Mouse (Mus musculus) hindbrain, embryonic 13.5 days (tissue): ENCODE measurements around the gene Lrit2. TPM values are rescaled to one million over a fixed set of nuclear protein-coding genes. Genes with fewer than 3 reads are reported as not detected.

ENCODE experiments used
- ATAC-seq: fragments of 200-750 bp; cut with Nextera tagmentation; 2 replicates; pipeline ENCODE4 v1.8.0; 2017; ENCODE audit warnings: moderate TSS enrichment; ENCODE audit not compliant: low FRiP score
- H3K27ac ChIP-seq: fragments of 300-500 bp; sonication (generic); 2 replicates; pipeline ENCODE4 v1.5.1; 2015; ENCODE audit warnings: inconsistent platforms, mild to moderate bottlenecking, moderate library complexity
- H3K27me3 ChIP-seq: fragments of 300-500 bp; sonication (generic); 2 replicates; pipeline ENCODE4 v1.6.1; 2015; ENCODE audit warnings: mild to moderate bottlenecking, inconsistent platforms
- H3K36me3 ChIP-seq: fragments of 300-500 bp; sonication (generic); 2 replicates; pipeline ENCODE4 v1.6.1; 2015; ENCODE audit warnings: mild to moderate bottlenecking, inconsistent platforms
- H3K4me1 ChIP-seq: fragments of 300-500 bp; sonication (generic); replicated peaks from 2 replicates; pipeline ENCODE4 v1.6.1; 2015; ENCODE audit warnings: inconsistent platforms
- H3K4me2 ChIP-seq: fragments of 300-500 bp; sonication (generic); 2 replicates; pipeline ENCODE4 v1.6.1; 2015; ENCODE audit warnings: inconsistent platforms, mild to moderate bottlenecking, moderate library complexity
- H3K4me3 ChIP-seq: fragments of 300-500 bp; sonication (generic); 2 replicates; pipeline ENCODE4 v1.5.1; 2015; ENCODE audit warnings: mild to moderate bottlenecking, inconsistent platforms
- H3K9ac ChIP-seq: fragments of 300-500 bp; sonication (generic); 2 replicates; pipeline ENCODE4 v1.6.1; 2015; ENCODE audit warnings: mild to moderate bottlenecking, inconsistent platforms
- H3K9me3 ChIP-seq: fragments of 300-500 bp; sonication (generic); 2 replicates; pipeline ENCODE4 v1.6.1; 2016; ENCODE audit warnings: inconsistent platforms
- WGBS: fragments of 180-500 bp; shearing (Covaris S2); methylation state at CpG from one replicate; pipeline ENCODE4 v1.1.7; 2015; 5-methylcytosine and 5-hydroxymethylcytosine counted together
- polyA plus RNA-seq: library from polyadenylated mRNA; unstranded; fragments of >200 nt; fragmentation: Nextera tagmentation; extraction: Ambion mirVana; gene quantifications from 2 replicates; pipeline ENCODE4 v1.2.1, GENCODE M21; 2015

The Lrit2 gene
- not detected in 2 replicates for polyA plus RNA-seq

DNA sequence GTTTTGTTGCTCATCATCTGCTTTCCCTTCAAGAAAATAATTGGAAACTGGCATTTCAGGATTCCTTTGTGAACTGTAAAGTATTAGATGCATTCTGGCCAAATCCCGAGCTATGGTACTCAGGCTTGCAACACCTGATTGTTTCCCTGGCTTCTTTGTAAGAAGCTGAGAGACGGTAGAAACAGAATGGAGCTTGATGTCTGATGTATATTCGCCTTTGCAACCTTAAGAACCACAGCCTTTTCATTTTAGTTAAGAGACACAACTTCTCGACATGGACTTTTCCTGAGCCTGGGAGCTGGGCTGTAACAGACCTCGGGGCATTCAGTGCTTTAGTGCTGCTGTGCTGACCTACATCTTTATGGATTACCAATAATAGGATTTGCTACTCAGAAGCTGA, at the start of gene Lrit2:
TSS of gene Lrit2 (plus strand) at position 301 of the 400 bp plus-strand sequence.
- Histone ChIP-seq H3K4me3 (no peak within 1 kb of the TSS), H3K9ac (no peak within 1 kb of the TSS), H3K27me3 (0 out of 2 replicates have a peak, but pooled peaks cover 3% of the 10 kb centered on the region), H3K4me2 (no peak within 1 kb of the TSS), H3K27ac (no peak within 1 kb of the TSS), H3K36me3 (no peaks in the 10 kb centered on the region), H3K4me1 (no peaks in the 10 kb centered on the region), H3K9me3 (no peaks in the 10 kb centered on the region)
- 84% methylated on average over 5 of the region's 5 CpGs for WGBS
- no peak for ATAC-seq

DNA sequence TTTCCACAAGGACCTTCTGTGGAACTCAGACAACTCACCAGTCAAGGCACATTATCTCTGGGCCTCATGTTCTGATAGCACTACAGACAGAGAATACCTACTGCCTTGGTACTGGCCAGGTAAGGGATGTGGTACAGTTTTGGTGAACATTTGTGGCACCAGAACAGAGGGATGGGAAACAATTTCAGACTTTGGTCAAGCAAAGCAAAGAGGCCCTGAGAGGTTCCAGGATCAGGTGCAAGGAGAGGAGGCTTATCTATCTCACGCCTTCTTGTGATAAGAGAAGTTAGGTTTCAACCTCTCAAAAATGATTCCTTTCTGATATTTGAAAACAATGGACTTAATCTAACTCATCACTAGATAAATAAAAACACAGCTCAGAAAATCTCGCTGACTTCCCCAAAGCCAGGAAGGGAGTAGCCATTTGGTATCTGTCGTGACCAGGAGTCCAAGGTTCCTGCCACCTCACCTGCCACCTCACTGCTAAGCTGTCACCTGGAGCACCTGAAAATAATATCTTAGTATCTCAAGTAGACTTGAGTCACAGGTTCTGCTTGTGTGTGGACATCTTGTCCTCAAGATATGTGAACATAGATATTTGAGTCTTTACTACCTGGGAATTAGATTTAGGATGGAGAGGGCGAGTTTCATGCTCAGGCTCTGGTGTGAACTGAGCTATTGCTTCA, 40.3 kb upstream of the Lrit2 start:
- no peak overlapping the region for H3K4me3 ChIP-seq
- peaks cover 2% of the 10 kb centered on the region; the same call in 1 of the 2 replicates for H3K4me1 ChIP-seq
- ATAC-seq: no peak
- no peaks in the 10 kb centered on the region for H3K27me3 ChIP-seq
- H3K9ac ChIP-seq: no peak overlapping the region
- no peaks in the 10 kb centered on the region for H3K9me3 ChIP-seq
- H3K36me3 ChIP-seq: no peaks in the 10 kb centered on the region
- WGBS: 82% methylated on average over 4 of the region's 4 CpGs
- H3K4me2 ChIP-seq: no peak overlapping the region
- no peak overlapping the region for H3K27ac ChIP-seq

DNA sequence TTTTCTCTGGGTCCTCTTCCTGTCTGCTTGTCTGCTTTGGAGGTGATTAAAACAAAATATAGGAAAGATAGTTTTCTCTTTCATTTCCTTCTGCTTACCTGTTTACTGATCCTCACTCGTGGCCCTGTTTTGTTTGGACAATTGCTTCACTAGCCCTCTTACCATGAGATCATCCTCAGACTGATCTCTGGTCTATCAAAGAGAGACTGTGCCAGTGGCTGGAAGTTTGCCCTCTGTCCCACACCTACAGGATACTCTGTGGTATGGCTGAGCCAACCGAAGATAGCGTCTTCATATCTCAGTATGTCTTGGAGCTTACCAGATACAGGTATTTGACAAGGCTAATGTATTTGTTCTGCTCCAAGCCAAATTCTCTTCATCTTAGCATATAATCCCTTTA, 39.8 kb upstream of the Lrit2 start:
- Histone ChIP-seq H3K27ac (no peak overlapping the region), H3K9me3 (no peaks in the 10 kb centered on the region), H3K4me2 (no peak overlapping the region), H3K36me3 (no peaks in the 10 kb centered on the region), H3K9ac (no peak overlapping the region), H3K27me3 (no peaks in the 10 kb centered on the region), H3K4me3 (no peak overlapping the region), H3K4me1 (peaks cover 8% of the 10 kb centered on the region; the same call in 1 of the 2 replicates)
- WGBS: 97% methylated on average over 3 of the region's 3 CpGs
- ATAC-seq: no peak

DNA sequence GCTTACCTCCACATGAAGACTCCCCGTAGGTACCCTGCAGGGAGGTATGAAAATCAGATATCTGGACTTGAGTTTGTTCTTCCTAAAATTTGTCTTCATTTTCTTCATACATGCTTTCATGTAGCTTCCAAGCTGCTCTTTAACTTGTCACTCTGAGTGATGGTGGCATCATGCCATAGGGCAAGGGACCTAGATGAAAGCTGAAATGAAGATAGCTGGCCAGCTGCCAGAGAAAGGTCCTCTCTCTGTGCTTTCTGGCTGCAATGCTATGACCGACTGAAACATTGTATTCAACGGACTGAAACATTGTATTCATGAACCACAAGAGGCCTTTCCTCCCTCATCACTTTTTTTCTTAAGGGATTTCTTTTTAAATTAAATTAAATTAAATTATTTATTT, 39.2 kb upstream of the Lrit2 start:
- H3K4me1 ChIP-seq: peaks cover 9% of the 10 kb centered on the region; the same call in 1 of the 2 replicates
- H3K27me3 ChIP-seq: no peaks in the 10 kb centered on the region
- no peak overlapping the region for H3K27ac ChIP-seq
- no peak overlapping the region for H3K9ac ChIP-seq
- no peak overlapping the region for H3K4me3 ChIP-seq
- no peak overlapping the region for H3K4me2 ChIP-seq
- ATAC-seq: no peak
- WGBS: 80% methylated on average over 3 of the region's 3 CpGs
- H3K36me3 ChIP-seq: no peaks in the 10 kb centered on the region
- H3K9me3 ChIP-seq: no peaks in the 10 kb centered on the region

DNA sequence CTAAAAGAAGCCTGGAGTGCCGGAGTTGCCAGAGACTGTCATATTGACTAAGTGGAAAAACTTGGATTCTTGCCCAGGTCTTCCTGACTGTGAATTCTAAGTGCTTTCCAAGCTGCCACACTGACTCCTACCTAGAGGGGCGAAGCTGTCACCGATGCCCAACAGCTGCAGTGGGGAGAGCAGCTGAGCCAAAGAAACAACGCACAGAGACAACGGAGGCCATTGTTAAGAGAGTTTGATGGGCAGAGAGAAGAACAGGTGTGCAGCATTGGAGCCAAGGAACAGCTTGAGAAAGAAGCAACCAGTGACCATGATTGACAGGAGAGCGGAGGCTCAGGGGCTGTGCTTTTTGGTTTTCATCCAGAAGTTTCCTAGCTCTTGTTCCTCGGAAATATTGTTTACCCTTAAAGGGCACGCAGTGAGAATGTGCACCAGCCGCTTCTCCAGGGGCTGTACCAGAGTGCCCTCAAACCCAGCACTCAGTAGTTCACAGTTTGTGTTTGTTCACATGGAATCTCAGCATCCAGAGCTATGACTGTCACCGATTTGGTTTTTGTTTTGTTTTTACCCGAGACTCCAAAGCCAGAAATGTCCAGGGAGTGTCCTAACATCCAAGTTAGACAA, 35.1 kb upstream of the Lrit2 start:
- peaks cover 9% of the 10 kb centered on the region; the same call in 1 of the 2 replicates for H3K4me1 ChIP-seq
- H3K27ac ChIP-seq: no peak overlapping the region
- H3K27me3 ChIP-seq: no peaks in the 10 kb centered on the region
- H3K4me3 ChIP-seq: no peak overlapping the region
- peak; percentile 81 for ATAC-seq
- H3K36me3 ChIP-seq: no peaks in the 10 kb centered on the region
- H3K9ac ChIP-seq: no peak overlapping the region
- H3K9me3 ChIP-seq: no peaks in the 10 kb centered on the region
- no peak overlapping the region for H3K4me2 ChIP-seq
- WGBS: 62% methylated on average over 11 of the region's 11 CpGs

DNA sequence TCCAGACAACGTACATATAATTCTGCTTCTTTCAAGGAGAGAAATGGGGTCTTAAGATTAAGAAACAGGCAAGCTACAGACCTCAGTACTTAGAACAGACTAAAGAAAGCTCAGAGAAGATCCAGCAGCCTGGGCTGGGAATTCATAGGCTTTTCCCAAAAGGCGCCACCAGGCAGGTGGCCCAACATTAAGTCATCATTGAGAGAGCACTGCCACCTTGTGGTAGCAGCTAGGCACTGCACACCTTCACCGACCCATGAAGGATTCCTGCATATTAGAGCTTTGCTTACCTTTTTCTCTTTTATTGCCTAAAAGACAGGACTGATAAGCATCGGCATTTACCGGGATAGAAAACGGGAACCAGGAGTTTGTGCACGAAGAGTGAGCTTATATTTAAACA, 34.5 kb upstream of the Lrit2 start:
- H3K4me2 ChIP-seq: no peak overlapping the region
- WGBS: 19% methylated on average over 7 of the region's 7 CpGs
- H3K27ac ChIP-seq: no peak overlapping the region
- no peaks in the 10 kb centered on the region for H3K27me3 ChIP-seq
- ATAC-seq: peak; percentile 48
- no peaks in the 10 kb centered on the region for H3K9me3 ChIP-seq
- no peak overlapping the region for H3K9ac ChIP-seq
- no peak overlapping the region for H3K4me3 ChIP-seq
- H3K4me1 ChIP-seq: peaks cover 9% of the 10 kb centered on the region; the same call in 1 of the 2 replicates
- no peaks in the 10 kb centered on the region for H3K36me3 ChIP-seq

DNA sequence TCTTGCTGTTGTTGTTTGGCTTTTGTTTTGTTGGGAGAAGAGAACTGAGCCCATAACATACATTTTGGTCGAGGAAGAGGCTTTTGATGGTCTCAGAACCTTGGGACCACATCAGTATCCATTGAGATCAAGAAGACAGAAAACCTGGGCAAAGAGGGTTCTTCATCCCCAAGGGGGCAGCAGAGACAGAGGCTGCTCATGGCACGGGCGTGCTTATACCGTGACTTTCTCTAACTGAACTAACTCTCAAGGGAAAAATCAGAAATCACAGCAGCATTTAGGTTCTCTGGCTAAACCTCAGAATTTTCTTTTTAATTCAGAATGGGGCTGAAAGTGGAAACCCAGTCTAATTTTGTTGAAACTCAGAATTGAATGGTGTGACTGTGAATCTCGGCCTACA, 33.3 kb upstream of the Lrit2 start:
- Histone ChIP-seq H3K27me3 (no peaks in the 10 kb centered on the region), H3K4me3 (no peak overlapping the region), H3K9me3 (no peaks in the 10 kb centered on the region), H3K4me2 (no peak overlapping the region), H3K9ac (no peak overlapping the region), H3K4me1 (peaks cover 9% of the 10 kb centered on the region; the same call in 1 of the 2 replicates), H3K27ac (no peak overlapping the region), H3K36me3 (no peaks in the 10 kb centered on the region)
- WGBS: 54% methylated on average over 5 of the region's 5 CpGs
- no peak for ATAC-seq

DNA sequence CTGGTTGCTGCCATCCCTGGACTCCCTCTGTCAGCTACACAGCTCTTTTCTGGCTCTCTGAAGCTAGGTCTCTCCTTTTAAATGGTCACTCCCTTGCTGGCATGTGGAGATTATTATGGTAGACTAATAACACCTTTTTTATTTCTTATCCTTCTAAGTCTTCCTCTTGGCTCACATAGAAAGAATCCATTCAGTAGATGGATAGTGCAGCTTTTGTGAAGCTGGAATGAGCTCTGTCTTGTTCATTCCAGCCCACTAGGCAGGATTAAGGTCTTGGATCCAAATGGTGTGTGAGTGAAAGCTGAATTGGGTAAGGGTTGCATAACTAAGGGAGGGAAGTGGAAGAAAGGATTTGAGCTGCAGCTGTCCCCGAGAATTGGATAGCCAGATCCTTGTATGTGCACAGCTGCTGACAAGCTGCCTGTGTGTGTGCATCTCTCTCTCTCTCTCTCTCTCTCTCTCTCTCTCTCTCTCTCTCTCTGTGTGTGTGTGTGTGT, 18.8 kb upstream of the Lrit2 start, which contains the start of gene Rgr:
TSS of gene Rgr (minus strand) at position 51 of the 497 bp plus-strand sequence.
- ATAC-seq: no peak
- 56% methylated on average over 1 of the region's 1 CpGs for WGBS
- H3K4me3 ChIP-seq: no peak within 1 kb of the TSS
- H3K4me2 ChIP-seq: no peak within 1 kb of the TSS
- H3K27ac ChIP-seq: no peak within 1 kb of the TSS
- H3K4me1 ChIP-seq: no peaks in the 10 kb centered on the region
- H3K36me3 ChIP-seq: no peaks in the 10 kb centered on the region
- no peaks in the 10 kb centered on the region for H3K9me3 ChIP-seq
- H3K9ac ChIP-seq: no peak within 1 kb of the TSS
- H3K27me3 ChIP-seq: no peaks in the 10 kb centered on the region

DNA sequence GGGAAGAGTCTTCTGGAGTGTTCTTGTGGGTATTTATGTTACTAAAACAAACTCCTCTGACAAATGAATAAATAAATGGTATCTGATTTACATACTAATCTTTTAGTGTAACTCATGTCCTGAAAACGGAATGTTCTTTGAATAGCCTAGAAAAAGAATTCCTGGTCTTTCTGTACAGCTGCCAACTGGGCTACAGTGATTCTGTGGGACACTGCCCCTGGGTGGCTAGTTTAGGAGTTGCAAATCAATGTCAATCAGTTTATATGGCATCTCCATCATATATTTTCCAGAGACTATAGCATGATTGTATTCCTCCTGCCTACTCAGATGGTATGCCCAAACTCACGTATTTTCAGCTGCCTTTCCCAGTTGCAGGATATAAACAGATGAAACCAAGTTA, 2.9 kb upstream of the Lrit2 start:
- 68% methylated on average over 2 of the region's 2 CpGs for WGBS
- 0 out of 2 replicates have a peak, but pooled peaks cover 3% of the 10 kb centered on the region for H3K27me3 ChIP-seq
- no peaks in the 10 kb centered on the region for H3K9me3 ChIP-seq
- no peaks in the 10 kb centered on the region for H3K36me3 ChIP-seq
- no peak overlapping the region for H3K27ac ChIP-seq
- no peak overlapping the region for H3K4me2 ChIP-seq
- no peak overlapping the region for H3K4me3 ChIP-seq
- no peak for ATAC-seq
- H3K4me1 ChIP-seq: no peaks in the 10 kb centered on the region
- no peak overlapping the region for H3K9ac ChIP-seq

DNA sequence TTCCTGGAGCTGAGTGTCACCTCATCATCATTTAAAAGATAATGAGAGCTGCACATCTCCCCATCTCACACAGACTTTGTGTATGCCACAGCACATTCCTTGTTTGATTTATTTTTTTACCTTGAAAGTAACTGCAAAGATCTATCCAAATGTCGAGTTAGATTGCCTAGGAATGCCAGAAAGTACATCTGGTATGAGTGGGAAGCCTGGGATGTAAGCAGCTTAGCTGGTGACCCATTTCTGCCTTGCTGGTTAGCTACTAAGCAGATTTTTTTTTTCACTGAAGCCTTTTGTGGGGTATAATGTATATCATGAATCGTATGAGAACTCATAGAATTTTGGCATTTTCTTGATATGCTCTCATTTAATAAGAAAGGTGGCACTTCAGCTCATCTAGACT, 1.1 kb upstream of the Lrit2 start:
- H3K4me3 ChIP-seq: no peak overlapping the region
- no peaks in the 10 kb centered on the region for H3K4me1 ChIP-seq
- 63% methylated on average over 2 of the region's 2 CpGs for WGBS
- no peak overlapping the region for H3K9ac ChIP-seq
- H3K9me3 ChIP-seq: no peaks in the 10 kb centered on the region
- 0 out of 2 replicates have a peak, but pooled peaks cover 3% of the 10 kb centered on the region for H3K27me3 ChIP-seq
- ATAC-seq: no peak
- no peaks in the 10 kb centered on the region for H3K36me3 ChIP-seq
- H3K27ac ChIP-seq: no peak overlapping the region
- no peak overlapping the region for H3K4me2 ChIP-seq

DNA sequence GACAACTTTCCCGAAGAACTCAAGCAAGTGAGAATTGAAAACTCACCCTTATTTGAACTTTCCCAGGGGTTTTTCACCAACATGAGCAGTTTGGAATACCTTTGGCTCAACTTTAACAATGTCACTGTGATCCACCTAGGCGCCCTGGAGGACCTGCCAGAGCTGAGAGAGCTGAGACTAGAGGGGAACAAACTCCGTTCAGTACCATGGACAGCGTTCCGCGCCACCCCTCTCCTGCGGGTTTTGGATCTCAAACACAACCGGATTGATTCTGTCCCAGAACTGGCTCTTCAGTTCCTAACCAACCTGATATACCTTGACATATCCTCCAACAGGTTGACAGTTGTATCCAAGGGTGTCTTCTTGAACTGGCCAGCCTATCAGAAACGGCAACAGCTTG, 787 bp downstream of the Lrit2 start:
- no peaks in the 10 kb centered on the region for H3K9me3 ChIP-seq
- no peaks in the 10 kb centered on the region for H3K4me1 ChIP-seq
- H3K27ac ChIP-seq: no peak overlapping the region
- H3K36me3 ChIP-seq: no peaks in the 10 kb centered on the region
- no peak overlapping the region for H3K4me3 ChIP-seq
- 0 out of 2 replicates have a peak, but pooled peaks cover 3% of the 10 kb centered on the region for H3K27me3 ChIP-seq
- 21% methylated on average over 9 of the region's 9 CpGs for WGBS
- no peak for ATAC-seq
- H3K9ac ChIP-seq: no peak overlapping the region
- H3K4me2 ChIP-seq: no peak overlapping the region

DNA sequence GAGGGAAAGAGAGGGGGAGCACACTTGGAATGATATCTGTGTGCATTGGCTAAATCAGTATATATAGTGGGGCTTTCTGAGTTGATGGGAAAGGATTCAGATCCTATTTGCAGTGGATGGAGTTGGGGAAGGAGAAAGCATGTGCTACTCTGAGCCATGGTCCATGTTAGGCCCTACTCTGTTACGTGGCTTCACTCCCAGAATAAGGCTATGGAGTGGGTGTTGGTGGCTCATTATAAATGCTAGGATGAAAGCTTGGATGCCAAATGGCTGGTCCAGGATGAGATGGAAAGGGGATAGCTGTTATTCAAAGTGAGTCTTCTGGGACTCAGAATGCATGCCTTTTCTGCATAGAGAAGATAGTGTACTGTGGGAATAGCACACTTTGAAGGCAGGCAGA, 13.0 kb downstream of the Lrit2 start:
- Histone ChIP-seq H3K4me3 (no peak overlapping the region), H3K27me3 (no peaks in the 10 kb centered on the region), H3K27ac (no peak overlapping the region), H3K4me1 (no peaks in the 10 kb centered on the region), H3K36me3 (no peaks in the 10 kb centered on the region), H3K9ac (no peak overlapping the region), H3K9me3 (no peaks in the 10 kb centered on the region), H3K4me2 (no peak overlapping the region)
- ATAC-seq: no peak
- WGBS: 86% methylated on average over 1 of the region's 1 CpGs
